Mouse (Mus musculus): ENCODE measurements at regions not wholly inside any gene's neighbourhood (a gene's known extent, or its start where the extent isn't known, plus 50 kb on each side); places are given as distances from the start of the nearest gene placed in this dataset.

DNA sequence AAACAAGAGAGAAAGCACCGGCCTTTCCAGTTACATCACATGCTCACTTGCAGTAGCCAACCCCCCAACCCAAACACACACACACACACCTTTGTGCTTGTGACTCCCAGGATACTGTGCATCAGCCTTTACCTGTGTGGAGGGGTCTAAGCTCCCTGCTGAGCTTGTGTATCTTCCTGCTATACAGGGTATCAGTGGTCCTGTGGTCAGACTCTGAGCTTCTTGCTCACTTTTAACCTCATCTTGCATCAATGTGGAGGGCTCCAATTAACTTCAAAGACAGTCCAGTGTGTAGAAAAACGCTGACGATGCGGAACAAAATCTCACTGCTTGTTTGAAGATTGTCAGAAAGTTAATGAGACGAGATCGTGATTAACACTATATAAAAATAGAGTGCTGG, 71.4 kb upstream of the Gypa start:
- DNase-seq (ENCODE audit: low spot score): no peak

- no peak for DNase-seq (ENCODE audit: low spot score)
Measured at GRCm38 (mm10) chr8:80416121-80416520, 77.5 kb upstream of the Gypa start.

DNA sequence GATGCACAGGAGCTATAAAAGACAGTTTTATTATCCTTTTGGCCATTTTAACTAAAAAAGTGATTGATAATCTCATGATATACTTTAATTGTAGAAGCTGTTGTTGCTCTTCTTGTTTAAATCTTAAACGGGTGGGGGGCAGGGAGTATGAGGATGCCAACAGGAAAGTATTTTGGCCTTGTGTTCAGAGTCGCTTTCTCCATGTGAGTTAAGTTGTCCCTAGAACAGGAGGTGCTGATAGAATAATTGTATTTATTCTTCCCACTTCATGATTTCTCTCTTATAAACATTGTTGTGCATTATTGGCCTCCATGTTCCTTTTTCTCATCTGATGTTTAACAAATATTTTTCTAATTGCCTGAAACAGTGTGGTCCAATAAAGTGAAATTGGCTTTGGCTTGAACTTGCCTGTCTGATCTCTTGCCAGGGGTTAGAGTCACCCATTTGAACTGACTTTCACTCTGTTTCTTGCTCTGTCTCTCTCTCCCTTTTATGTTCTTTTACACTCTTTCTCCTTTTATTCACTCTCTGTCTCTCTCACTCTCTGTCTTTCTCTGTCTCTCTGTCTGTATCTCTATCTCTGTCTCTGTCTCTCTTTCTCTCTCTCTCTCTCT, 93.9 kb upstream of the Gypa start:
- DNase-seq (ENCODE audit: low spot score): no peak

GRCm38 (mm10) chr8:80395010-80395409, 98.6 kb upstream of the Gypa start:
- DNase-seq (ENCODE audit: low spot score): no peak

GRCm38 (mm10) chr8:80393111-80393510, 100.5 kb upstream of the Gypa start:
- DNase-seq (ENCODE audit: low spot score): no peak

GRCm38 (mm10) chr8:80369221-80369620, 124.4 kb upstream of the Gypa start:
- no peak for DNase-seq (ENCODE audit: low spot score)

- no peak for DNase-seq (ENCODE audit: low spot score)
Measured at GRCm38 (mm10) chr8:80364059-80364458, 129.5 kb upstream of the Gypa start.

DNA sequence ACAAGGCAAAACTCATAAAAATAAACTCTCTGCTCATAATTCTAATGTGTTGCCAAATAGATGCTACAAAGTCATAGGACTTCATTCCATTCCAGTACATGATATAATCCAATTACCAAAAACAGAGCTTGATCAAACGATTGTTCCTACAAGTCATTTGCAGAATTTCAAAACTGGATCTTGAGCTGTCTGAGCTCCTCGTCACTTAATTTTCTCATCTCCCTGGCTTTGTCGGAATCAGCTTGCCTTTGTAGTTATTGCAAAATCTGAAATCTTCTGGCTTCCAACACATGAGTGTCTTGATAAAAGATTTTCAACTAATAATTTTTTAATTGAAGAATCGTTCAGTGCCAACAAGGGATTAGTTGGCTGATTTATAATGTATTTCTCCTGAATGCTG, 150.3 kb upstream of the Gypa start:
- DNase-seq (ENCODE audit: low spot score): no peak

DNA sequence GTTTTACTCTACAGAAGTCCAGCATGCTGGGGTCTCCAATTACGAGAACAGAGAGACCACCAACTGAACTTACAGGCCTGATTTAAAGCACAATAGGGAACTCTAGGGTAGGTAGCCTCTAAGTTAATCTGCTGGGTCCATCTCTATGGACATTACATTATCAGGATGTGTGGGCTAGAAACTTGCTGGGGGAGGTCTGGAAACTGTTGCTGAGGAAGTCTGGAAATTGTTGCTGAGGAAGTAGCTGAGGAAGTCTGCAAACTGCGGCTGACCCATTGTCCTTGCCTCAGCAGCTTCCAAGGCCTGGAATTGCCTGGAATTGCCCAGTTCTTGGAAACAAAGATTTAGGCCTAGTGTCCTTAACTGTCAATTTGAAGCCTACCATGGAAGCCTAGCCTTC, 155.7 kb upstream of the Gypa start:
- no peak for DNase-seq (ENCODE audit: low spot score)

- DNase-seq (ENCODE audit: low spot score): no peak
Measured at GRCm38 (mm10) chr8:80328676-80329075, 164.9 kb upstream of the Gypa start.

DNA sequence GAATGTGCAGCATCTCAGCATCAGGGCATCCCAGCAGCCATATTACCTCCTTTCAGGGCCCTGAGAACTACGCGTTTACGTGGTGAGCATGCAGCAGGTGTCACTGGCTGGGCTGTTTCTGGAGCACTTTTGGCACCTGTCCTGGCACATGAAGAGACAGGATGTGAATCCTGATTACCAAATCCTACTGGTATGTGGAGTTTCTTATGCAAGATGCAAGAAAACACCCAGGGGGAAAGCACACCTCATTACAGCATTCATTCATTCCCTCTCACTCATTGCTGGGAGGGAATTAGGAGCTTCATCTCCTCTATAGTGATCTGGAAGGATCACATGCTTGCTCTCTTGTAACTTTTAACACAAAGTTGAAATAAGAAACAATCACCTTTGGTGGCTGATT, 167.7 kb upstream of the Gypa start:
- DNase-seq (ENCODE audit: low spot score): no peak

- no peak for DNase-seq (ENCODE audit: low spot score)
Measured at GRCm38 (mm10) chr8:80325132-80325531, 168.4 kb upstream of the Gypa start.

DNA sequence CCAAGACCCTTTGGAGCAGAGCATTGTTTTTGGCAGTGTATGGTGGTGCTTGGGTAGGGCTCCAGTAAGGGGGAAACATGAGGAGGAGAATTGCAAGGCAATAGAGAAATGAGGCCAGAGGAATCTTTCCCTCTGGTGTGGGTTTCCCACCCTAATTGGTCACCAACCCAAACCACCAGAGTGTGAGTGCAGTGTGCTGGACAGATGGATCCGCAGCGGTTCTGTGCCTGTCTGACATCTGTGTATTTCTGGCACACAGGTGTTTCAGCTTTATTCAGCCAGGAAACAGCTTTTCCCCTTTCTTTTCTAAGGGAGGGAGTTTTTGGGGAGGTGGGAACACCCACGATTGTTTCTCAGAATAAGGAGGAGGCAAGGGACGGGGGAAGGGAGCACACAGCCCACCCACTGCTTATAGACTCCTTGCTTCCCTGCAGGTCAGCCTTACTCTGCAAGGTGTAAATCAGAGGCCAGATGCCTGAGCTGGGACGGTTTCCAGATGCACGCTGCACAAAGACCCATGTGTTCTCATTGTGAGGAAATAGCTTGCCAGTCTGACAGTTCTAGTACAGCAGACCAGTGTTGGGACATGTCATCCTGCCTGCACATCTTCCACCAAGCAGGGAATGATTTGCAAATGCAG, 175.2 kb upstream of the Gypa start:
- no peak for DNase-seq (ENCODE audit: low spot score)

- peak; percentile 22 for DNase-seq (ENCODE audit: low spot score)
Measured at GRCm38 (mm10) chr8:80315371-80315770, 178.2 kb upstream of the Gypa start.

DNA sequence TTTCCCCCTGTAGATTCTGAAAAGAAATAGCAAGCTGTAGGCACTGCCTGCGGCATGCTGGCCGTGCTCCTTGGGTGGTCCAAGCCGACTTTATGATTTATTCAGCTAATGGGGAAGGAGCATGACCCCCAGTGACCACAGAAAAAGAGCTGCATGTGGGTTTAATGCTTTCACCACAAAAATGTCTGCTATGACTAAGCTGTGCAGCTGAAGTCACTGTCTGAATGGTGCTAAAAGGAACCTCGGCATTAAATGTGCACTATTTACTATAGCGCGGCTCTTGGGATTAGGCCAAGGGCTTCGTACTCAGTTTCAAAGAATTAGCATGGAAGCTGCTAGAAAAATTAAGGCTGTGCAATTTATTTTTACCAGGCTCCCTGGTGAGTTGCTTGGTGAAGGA, 178.8 kb upstream of the Gypa start:
- DNase-seq (ENCODE audit: low spot score): peak; percentile 9

GRCm38 (mm10) chr8:80313883-80314635, 179.5 kb upstream of the Gypa start:
- no peak for DNase-seq (ENCODE audit: low spot score)

DNA sequence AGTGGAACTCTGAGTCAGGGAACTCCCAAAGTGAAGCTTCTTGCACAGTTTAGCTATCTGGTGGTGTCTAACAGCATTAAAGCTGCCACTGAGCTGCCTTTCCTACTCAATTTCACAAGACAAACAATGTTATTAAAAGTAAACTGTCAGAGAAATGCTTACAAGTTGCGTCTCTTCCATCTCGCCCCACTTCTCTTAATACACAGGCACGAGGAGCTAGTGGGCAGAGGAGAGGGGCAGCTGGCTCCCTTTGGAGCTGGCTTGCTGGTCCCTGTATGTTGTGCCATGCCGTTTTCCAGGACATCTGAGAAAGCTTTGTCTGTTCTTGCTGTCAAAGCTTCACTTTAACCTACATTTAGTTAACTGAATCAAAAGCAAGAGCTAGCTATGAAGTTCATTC, 185.8 kb upstream of the Gypa start:
- no peak for DNase-seq (ENCODE audit: low spot score)

GRCm38 (mm10) chr8:80298596-80298995, 195.0 kb upstream of the Gypa start:
- DNase-seq (ENCODE audit: low spot score): no peak

GRCm38 (mm10) chr8:80290311-80290710, 203.3 kb upstream of the Gypa start:
- no peak for DNase-seq (ENCODE audit: low spot score)

GRCm38 (mm10) chr8:80289282-80289681, 204.3 kb upstream of the Gypa start:
- no peak for DNase-seq (ENCODE audit: low spot score)

GRCm38 (mm10) chr8:80268910-80269460, 211.2 kb upstream of the Hhip start:
- no peak for DNase-seq (ENCODE audit: low spot score)

DNA sequence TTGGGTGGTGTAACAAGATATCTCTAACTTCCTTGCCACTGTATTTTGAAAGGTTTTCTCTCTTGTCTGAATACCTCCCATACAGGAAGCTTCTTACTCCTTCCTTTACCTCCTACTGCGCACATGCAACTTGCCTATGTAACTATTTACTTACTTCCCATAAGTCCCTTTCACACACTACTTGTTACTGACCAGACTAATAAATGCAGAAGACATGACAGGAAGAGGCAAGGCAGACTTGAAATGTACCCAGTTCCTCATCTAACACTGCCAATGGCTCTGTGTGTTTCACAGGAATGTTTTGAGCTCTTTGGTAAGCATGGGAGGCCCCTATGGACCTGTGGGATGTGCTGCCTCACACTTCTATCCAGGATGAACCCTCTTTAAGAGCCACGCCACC, 207.1 kb upstream of the Hhip start:
- DNase-seq (ENCODE audit: low spot score): no peak

- no peak for DNase-seq (ENCODE audit: low spot score)
Measured at GRCm38 (mm10) chr8:80263468-80263945, 205.7 kb upstream of the Hhip start.
